Mouse (Mus musculus): ENCODE results near the gene Sun5.

- no peak for TF ChIP-seq CTCF (conservative IDR thresholded peaks at IDR 0.05 in 1 of 2, IDR thresholded peaks at IDR 0.05 in 1 of 2; ENCODE audit: low read depth in 2 of 2, low read length in 2 of 2)
- no peak for TF ChIP-seq NELFE (IDR thresholded peaks at IDR 0.05; ENCODE audit: low read depth, low read length)
- TF ChIP-seq EP300 (IDR thresholded peaks at IDR 0.05; ENCODE audit: low read length): no peak
- no peak for TF ChIP-seq JUN (IDR thresholded peaks at IDR 0.05; ENCODE audit: insufficient read depth, low read depth, low read length)
- no peak for TF ChIP-seq ZNF384 (IDR thresholded peaks at IDR 0.05; ENCODE audit: low read depth, low read length)
- TF ChIP-seq POLR2A (IDR thresholded peaks at IDR 0.05; ENCODE audit: low read depth, low read length): no peak
- no peak for TF ChIP-seq UBTF (IDR thresholded peaks at IDR 0.05; ENCODE audit: low read depth, low read length)
- TF ChIP-seq TCF12 (IDR thresholded peaks at IDR 0.05; ENCODE audit: low read depth, low read length): no peak
- TF ChIP-seq POLR2AphosphoS2 (IDR thresholded peaks at IDR 0.05; ENCODE audit: low read depth, low read length): no peak
- TF ChIP-seq RCOR1 (conservative IDR thresholded peaks at IDR 0.05; ENCODE audit: low read depth, low read length): no peak
- no peak for TF ChIP-seq MYC (IDR thresholded peaks at IDR 0.05; ENCODE audit: low read depth, low read length)
- no peak for TF ChIP-seq ZC3H11A (IDR thresholded peaks at IDR 0.05; ENCODE audit: low read depth, low read length)
- TF ChIP-seq ZMIZ1 (IDR thresholded peaks at IDR 0.05; ENCODE audit: low read depth, low read length): no peak
Observed at GRCm38 (mm10) chr2:153824593-153824992, 46.3 kb downstream of the Sun5 start.
